Mouse (Mus musculus) midbrain, postnatal 0 days (tissue): ENCODE results near the gene Cbx3. TPM values are rescaled to one million over a fixed set of nuclear protein-coding genes. Genes with fewer than 3 reads are reported as not detected.
A peak's percentile ranks its signal among the peaks of the same experiment; 100 is the strongest.
"Not testable (repeated sequence)": the region's sequence is repeated elsewhere in the genome, so short reads cannot be mapped to it uniquely, and the experiment has no call there.

Source experiments
- ATAC-seq: fragments of 200-750 bp; cut with Nextera tagmentation; 2 replicates; pipeline ENCODE4 v1.8.0; 2017; ENCODE audit warnings: moderate number of reproducible peaks, mild to moderate bottlenecking, moderate TSS enrichment, moderate library complexity; ENCODE audit not compliant: low FRiP score
- DNase-seq: peaks from one replicate; pipeline ENCODE4 v3.0.0-alpha.2; 2015; ENCODE audit warnings: low spot score
- H3K27ac ChIP-seq: fragments of 300-500 bp; sonication (generic); 2 replicates; pipeline ENCODE4 v1.5.1; 2014; ENCODE audit warnings: low read depth, mild to moderate bottlenecking, low read length, mixed read lengths
- H3K27me3 ChIP-seq: fragments of 300-500 bp; sonication (generic); 2 replicates; pipeline ENCODE4 v1.6.1; 2014; ENCODE audit warnings: low read length, control low read depth, mixed read lengths; ENCODE audit not compliant: insufficient read depth
- H3K36me3 ChIP-seq: fragments of 300-500 bp; sonication (generic); 2 replicates; pipeline ENCODE4 v1.6.1; 2014; ENCODE audit warnings: low read length, control low read depth, mixed read lengths; ENCODE audit not compliant: insufficient read depth
- H3K4me1 ChIP-seq: fragments of 300-500 bp; sonication (generic); 2 replicates; pipeline ENCODE4 v1.6.1; 2014; ENCODE audit warnings: mild to moderate bottlenecking, control low read depth, antibody characterized with exemption, low read length, mixed read lengths; ENCODE audit not compliant: insufficient read depth
- H3K4me2 ChIP-seq: fragments of 300-500 bp; sonication (generic); 2 replicates; pipeline ENCODE4 v1.6.1; 2014; ENCODE audit warnings: low read depth, mild to moderate bottlenecking, low read length, mixed read lengths; ENCODE audit not compliant: poor library complexity, severe bottlenecking
- H3K4me3 ChIP-seq: fragments of 300-500 bp; sonication (generic); 2 replicates; pipeline ENCODE4 v1.5.1; 2014; ENCODE audit warnings: low read depth, mild to moderate bottlenecking, low read length, moderate library complexity
- H3K9ac ChIP-seq: fragments of 300-500 bp; sonication (generic); replicated peaks from 2 replicates; pipeline ENCODE4 v1.6.1; 2014; ENCODE audit warnings: mild to moderate bottlenecking, low read length, moderate library complexity, mixed read lengths; ENCODE audit not compliant: poor library complexity, severe bottlenecking
- H3K9me3 ChIP-seq: fragments of 300-500 bp; sonication (generic); 2 replicates; pipeline ENCODE4 v1.6.1; 2016; ENCODE audit warnings: low read length, control low read depth
- CTCF ChIP-seq: IDR thresholded peaks from 2 replicates; pipeline ENCODE4 v1.5.1; 2016; ENCODE audit warnings: antibody characterized with exemption, mild to moderate bottlenecking
- WGBS: fragments of 180-500 bp; shearing (Covaris S2); extraction: QIAGEN DNeasy Blood & Tissue Kit; methylation state at CpG from one replicate; pipeline ENCODE4 v1.1.7; 2014; 5-methylcytosine and 5-hydroxymethylcytosine counted together
- polyA plus RNA-seq: library from polyadenylated mRNA; unstranded; fragments of >200 nt; fragmentation: Nextera tagmentation; extraction: Ambion mirVana; gene quantifications from 2 replicates; pipeline ENCODE4 v1.2.1, GENCODE M21; 2015
- total RNA-seq: library from RNA; depleted of rRNA; stranded (reverse); fragments of >200 nt; gene quantifications from 2 replicates; pipeline ENCODE4 v1.2.3, GENCODE M21; 2014

Cbx3 gene
- total and polyA plus RNA-seq, 2 experiments from 2014 or later: 129 to 535 TPM

- no peaks in the 10 kb centered on the region for H3K27me3 ChIP-seq
- WGBS: 98% methylated on average over 4 of the region's 4 CpGs
- H3K9ac ChIP-seq: no peak overlapping the region
- no peak overlapping the region for H3K4me3 ChIP-seq
- DNase-seq (no peak), ATAC-seq (no peak)
- H3K4me1 ChIP-seq: no peaks in the 10 kb centered on the region
- H3K4me2 ChIP-seq: no peak overlapping the region
- no peaks in the 10 kb centered on the region for H3K9me3 ChIP-seq
- no peak for TF ChIP-seq CTCF
- H3K36me3 ChIP-seq: peaks cover 40% of the 10 kb centered on the region
- no peak overlapping the region for H3K27ac ChIP-seq
Measured at GRCm38 (mm10) chr6:51479136-51479731, 9.1 kb downstream of the Cbx3 start.

DNA sequence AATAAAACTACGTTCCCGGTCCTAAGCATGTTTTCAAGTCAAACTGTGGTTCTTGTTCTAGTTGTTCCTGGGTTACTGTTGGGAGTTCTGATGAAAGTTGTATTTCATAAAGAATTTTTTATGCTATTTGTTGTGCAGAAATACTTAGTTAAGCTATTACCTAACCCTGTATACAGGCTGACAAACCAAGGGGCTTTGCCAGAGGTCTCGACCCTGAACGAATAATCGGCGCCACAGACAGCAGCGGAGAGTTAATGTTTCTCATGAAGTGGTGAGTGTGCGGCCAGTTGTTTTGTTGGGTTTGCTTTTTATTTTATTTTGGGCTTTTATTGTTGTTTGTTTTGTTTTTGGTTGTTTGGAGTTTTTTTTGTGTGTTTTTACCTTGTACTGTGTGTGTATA is 11.4 kb downstream of the Cbx3 start:
- peaks cover 38% of the 10 kb centered on the region for H3K36me3 ChIP-seq

GRCm38 (mm10) chr6:51483861-51484260 is 13.7 kb downstream of the Cbx3 start:
- no peak for TF ChIP-seq CTCF
- no peaks in the 10 kb centered on the region for H3K27me3 ChIP-seq
- peaks cover 30% of the 10 kb centered on the region for H3K36me3 ChIP-seq
- ATAC-seq: no peak
- no peaks in the 10 kb centered on the region for H3K4me1 ChIP-seq
- no peak overlapping the region for H3K4me3 ChIP-seq
- no peak overlapping the region for H3K9ac ChIP-seq
- H3K9me3 ChIP-seq: no peaks in the 10 kb centered on the region
- no peak overlapping the region for H3K27ac ChIP-seq
- 91% methylated on average over 3 of the region's 3 CpGs for WGBS
- H3K4me2 ChIP-seq: no peak overlapping the region
- no peak for DNase-seq

More for the DNA sequence above, 11.4 kb downstream of the Cbx3 start:
- Histone ChIP-seq H3K4me2 (no peak overlapping the region), H3K27me3 (no peaks in the 10 kb centered on the region), H3K27ac (no peak overlapping the region), H3K4me1 (no peaks in the 10 kb centered on the region), H3K9ac (no peak overlapping the region), H3K9me3 (no peaks in the 10 kb centered on the region), H3K4me3 (no peak overlapping the region)
- DNase-seq (no peak), ATAC-seq (no peak)
- 93% methylated on average over 8 of the region's 8 CpGs for WGBS
- TF ChIP-seq CTCF: no peak

DNA sequence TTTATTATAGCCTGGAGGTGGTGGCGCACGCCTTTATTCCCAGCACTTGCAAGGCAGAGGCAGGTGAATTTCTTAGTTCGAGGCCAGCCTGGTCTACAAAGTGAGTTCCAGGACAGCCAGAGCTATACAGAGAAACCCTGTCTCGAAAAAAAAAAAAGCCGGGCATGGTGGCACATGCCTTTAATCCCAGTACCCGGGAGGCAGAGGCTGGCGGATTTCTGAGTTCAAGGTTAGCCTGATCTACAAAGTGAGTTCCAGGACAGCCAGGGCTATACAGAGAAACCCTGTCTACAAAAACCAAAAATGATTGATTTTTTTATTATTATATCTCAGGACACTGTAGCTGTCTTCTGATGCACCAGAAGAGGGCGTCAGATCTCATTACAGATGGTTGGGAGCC is 14.4 kb downstream of the Cbx3 start:
- ATAC-seq, H3K27me3 ChIP-seq, H3K9me3 ChIP-seq, H3K9ac ChIP-seq, DNase-seq, H3K4me2 ChIP-seq, H3K4me3 ChIP-seq, H3K27ac ChIP-seq, H3K4me1 ChIP-seq: not testable (repeated sequence)
- WGBS: 88% methylated on average over 8 of the region's 8 CpGs
- TF ChIP-seq CTCF: peak; percentile 29
- H3K36me3 ChIP-seq: peaks cover 24% of the 10 kb centered on the region; the same call in 1 of the 2 replicates

DNA sequence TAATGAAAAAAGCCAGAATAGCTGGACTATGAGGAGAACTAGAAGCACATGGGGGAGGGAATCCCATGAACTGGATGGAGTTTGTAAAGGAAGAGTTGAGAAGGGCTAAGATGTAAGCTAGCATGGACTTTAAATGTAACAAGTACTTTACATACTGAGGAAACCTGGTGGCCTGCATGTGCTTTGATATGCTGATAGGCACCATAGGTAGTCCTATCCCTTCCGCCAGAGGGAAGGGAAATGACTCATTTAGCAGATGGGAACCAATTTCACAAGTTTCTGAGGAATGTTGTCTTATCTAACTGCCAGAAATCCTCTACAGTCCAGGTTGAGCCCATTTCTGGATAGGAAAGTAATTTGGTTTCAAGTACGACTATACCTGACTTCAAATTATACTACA is 15.5 kb downstream of the Cbx3 start:
- Histone ChIP-seq H3K36me3 (peaks cover 14% of the 10 kb centered on the region; the same call in 1 of the 2 replicates), H3K4me1 (no peaks in the 10 kb centered on the region), H3K9ac (no peak overlapping the region), H3K9me3 (no peaks in the 10 kb centered on the region), H3K4me2 (no peak overlapping the region), H3K27ac (no peak overlapping the region), H3K27me3 (no peaks in the 10 kb centered on the region), H3K4me3 (no peak overlapping the region)
- no peak for ATAC-seq
- no peak for TF ChIP-seq CTCF
- 60% methylated on average over 2 of the region's 2 CpGs for WGBS
- no peak for DNase-seq

DNA sequence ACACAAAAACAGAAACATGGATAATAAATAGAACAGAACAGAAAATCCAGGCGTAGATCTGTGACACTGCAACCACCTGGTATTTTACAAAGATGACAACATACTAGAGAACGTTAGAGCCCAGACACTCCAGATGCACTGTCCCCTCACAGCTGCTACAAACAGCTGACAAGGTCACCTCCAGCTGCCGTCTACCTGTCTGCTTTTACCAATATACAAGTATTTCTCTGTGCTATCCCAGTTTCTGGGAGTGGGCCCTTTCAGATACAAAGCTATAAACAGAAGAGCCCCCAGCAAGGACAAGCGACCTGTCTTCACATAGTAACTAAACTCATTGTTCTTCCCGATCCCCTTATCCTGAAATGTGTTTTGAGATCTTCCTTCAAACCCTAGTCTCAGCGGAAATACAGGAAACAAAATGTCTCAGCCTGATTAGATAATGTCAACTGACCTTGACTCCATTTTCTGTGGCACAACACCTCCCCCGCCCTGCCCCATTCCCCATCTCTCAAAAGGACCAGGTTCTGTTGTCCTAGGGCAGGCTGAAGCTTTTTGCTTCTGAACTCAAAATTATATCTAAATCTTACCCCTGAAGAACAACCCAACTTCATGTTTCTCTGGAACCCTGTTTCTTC is 16.0 kb downstream of the Cbx3 start:
- no peaks in the 10 kb centered on the region for H3K27me3 ChIP-seq
- no peak for DNase-seq
- ATAC-seq: no peak
- H3K9ac ChIP-seq: no peak overlapping the region
- H3K4me1 ChIP-seq: no peaks in the 10 kb centered on the region
- no peaks in the 10 kb centered on the region for H3K9me3 ChIP-seq
- no peak for TF ChIP-seq CTCF
- peaks cover 10% of the 10 kb centered on the region; the same call in 1 of the 2 replicates for H3K36me3 ChIP-seq
- no peak overlapping the region for H3K4me3 ChIP-seq
- 77% methylated on average over 7 of the region's 7 CpGs for WGBS
- no peak overlapping the region for H3K4me2 ChIP-seq
- no peak overlapping the region for H3K27ac ChIP-seq
